Comparison of ENCODE assay signal across 8 mouse cellular contexts in genomic region chr15:68394749-68395148, GRCm38 (mm10).
DNase-seq lines count a peak whose midpoint lies in the region; ATAC-seq and TF ChIP-seq lines count a peak whose summit lies in the region.

No protein-coding gene starts in this region.

- no peak overlapping the region for H3K27ac ChIP-seq in heart, embryonic 12.5 days (ENCODE audit: poor library complexity, severe bottlenecking)
- no peak overlapping the region for H3K27ac ChIP-seq in lung, postnatal 0 days (ENCODE audit: low read length)

- TF ChIP-seq CTCF in lung, postnatal 0 days (IDR thresholded peaks at IDR 0.05), result peak; percentile 82

- H3K9ac ChIP-seq in heart, embryonic 12.5 days, result no peak overlapping the region
- no peak overlapping the region for H3K9ac ChIP-seq in lung, postnatal 0 days (replicated peaks; ENCODE audit: low read depth)

- 90% methylated on average over 1 of the region's 1 CpGs for WGBS in heart, embryonic 12.5 days
- WGBS in lung, postnatal 0 days, result 88% methylated on average over 1 of the region's 1 CpGs

- H3K4me2 ChIP-seq in heart, embryonic 12.5 days, result no peak overlapping the region
- H3K4me2 ChIP-seq in lung, postnatal 0 days (replicated peaks; ENCODE audit: low read depth, low read length), result no peak overlapping the region

- peaks cover 4% of the 10 kb centered on the region; the same call in 1 of the 2 replicates for H3K4me1 ChIP-seq in heart, embryonic 12.5 days (replicated peaks)
- no peaks in the 10 kb centered on the region for H3K4me1 ChIP-seq in lung, postnatal 0 days (ENCODE audit: insufficient read depth, low read depth, low read length)

- no peaks in the 10 kb centered on the region for H3K36me3 ChIP-seq in heart, embryonic 12.5 days
- no peaks in the 10 kb centered on the region for H3K36me3 ChIP-seq in lung, postnatal 0 days (ENCODE audit: insufficient read depth, low read length)

- no peak for ATAC-seq in heart, embryonic 12.5 days (ENCODE audit: insufficient number of reproducible peaks, low FRiP score)
- ATAC-seq in lung, postnatal 0 days, result peak; percentile 28; the same call in 1 of the 2 replicates
- no peak for ATAC-seq in monocyte, adult 5-6 weeks (replicated peaks; ENCODE audit: insufficient number of reproducible peaks, low FRiP score, low TSS enrichment, poor library complexity, severe bottlenecking)

- peak; percentile 25 to 30 for DNase-seq in heart, adult 18-20 months
- DNase-seq in spleen, postnatal 36 days (ENCODE audit: low spot score in 2 of 2), result peak; percentile 22 to 24
- no peak for DNase-seq in spleen, postnatal 14 days (ENCODE audit: low spot score in 2 of 2)
- DNase-seq in embryo, embryonic 11 days, result peak; percentile 26
- peak; percentile 61 for DNase-seq in lung, postnatal 0 days (ENCODE audit: low spot score)
- DNase-seq in yolk sac, embryonic 10.5 days (ENCODE audit: low spot score), result no peak

- peak; percentile 21; the same call in 1 of the 2 replicates for TF ChIP-seq EP300 in lung, postnatal 0 days (IDR thresholded peaks at IDR 0.05)

- H3K27me3 ChIP-seq in heart, embryonic 12.5 days (replicated peaks), result no peaks in the 10 kb centered on the region
- H3K27me3 ChIP-seq in lung, postnatal 0 days (replicated peaks; ENCODE audit: insufficient read depth, low read length), result no peaks in the 10 kb centered on the region

- H3K4me3 ChIP-seq in heart, embryonic 12.5 days, result no peak overlapping the region
- H3K4me3 ChIP-seq in lung, postnatal 0 days (ENCODE audit: low read depth, low read length), result no peak overlapping the region

- 0 out of 2 replicates have a peak, but pooled peaks cover 3% of the 10 kb centered on the region for H3K9me3 ChIP-seq in heart, embryonic 12.5 days (replicated peaks)
- no peaks in the 10 kb centered on the region for H3K9me3 ChIP-seq in lung, postnatal 0 days (ENCODE audit: low read length)

Comparison
In these comparisons a context has a peak if more than half of its experiments do, and no peak if none do; other contexts are left out.
1. DNase-seq: peak in heart, adult 18-20 months (2 of 2), spleen, postnatal 36 days (2 of 2), embryo, embryonic 11 days (single experiment) and lung, postnatal 0 days (single experiment); none in spleen, postnatal 14 days (0 of 2) and yolk sac, embryonic 10.5 days (single experiment).